Mouse (Mus musculus) embryonic facial prominence, embryonic 14.5 days (tissue): ENCODE measurements around the gene Zfp148. TPM values are rescaled to one million over a fixed set of nuclear protein-coding genes. Genes with fewer than 3 reads are reported as not detected.
A peak's percentile ranks its signal among the peaks of the same experiment; 100 is the strongest.

Experiments used
- ATAC-seq: fragments of 200-750 bp; cut with Nextera tagmentation; 2 replicates; pipeline ENCODE4 v1.8.0; 2017; ENCODE audit warnings: low read depth, moderate number of reproducible peaks, moderate TSS enrichment
- DNase-seq: peaks from one replicate; pipeline ENCODE4 v3.0.0-alpha.2; 2015; ENCODE audit warnings: low spot score
- H3K27ac ChIP-seq: fragments of 300-500 bp; sonication (generic); replicated peaks from 2 replicates; pipeline ENCODE4 v1.5.1; 2014; ENCODE audit warnings: low read depth, mild to moderate bottlenecking, low read length, moderate library complexity
- H3K27me3 ChIP-seq: fragments of 300-500 bp; sonication (generic); replicated peaks from 2 replicates; pipeline ENCODE4 v1.6.1; 2014; ENCODE audit warnings: low read length; ENCODE audit not compliant: control insufficient read depth, insufficient read depth
- H3K36me3 ChIP-seq: fragments of 300-500 bp; sonication (generic); 2 replicates; pipeline ENCODE4 v1.6.1; 2014; ENCODE audit warnings: low read length, mixed read lengths; ENCODE audit not compliant: control insufficient read depth, insufficient read depth
- H3K4me1 ChIP-seq: fragments of 300-500 bp; sonication (generic); 2 replicates; pipeline ENCODE4 v1.6.1; 2014; ENCODE audit warnings: antibody characterized with exemption, low read length; ENCODE audit not compliant: control insufficient read depth, insufficient read depth
- H3K4me2 ChIP-seq: fragments of 300-500 bp; sonication (generic); 2 replicates; pipeline ENCODE4 v1.6.1; 2014; ENCODE audit warnings: low read depth, mild to moderate bottlenecking, low read length, moderate library complexity, mixed read lengths
- H3K4me3 ChIP-seq: fragments of 300-500 bp; sonication (generic); 2 replicates; pipeline ENCODE4 v1.5.1; 2014; ENCODE audit warnings: low read depth, mild to moderate bottlenecking, low read length
- H3K9ac ChIP-seq: fragments of 300-500 bp; sonication (generic); 2 replicates; pipeline ENCODE4 v1.6.1; 2014; ENCODE audit warnings: low read depth, mild to moderate bottlenecking, low read length, moderate library complexity, mixed read lengths
- H3K9me3 ChIP-seq: fragments of 300-500 bp; sonication (generic); 2 replicates; pipeline ENCODE4 v1.6.1; 2016; ENCODE audit warnings: low read length; ENCODE audit not compliant: control insufficient read depth
- WGBS: fragments of 180-500 bp; shearing (Covaris S2); extraction: QIAGEN DNeasy Blood & Tissue Kit; methylation state at CpG from one replicate; pipeline ENCODE4 v1.1.7; 2014; 5-methylcytosine and 5-hydroxymethylcytosine counted together
- polyA plus RNA-seq: library from polyadenylated mRNA; unstranded; fragments of >200 nt; fragmentation: Nextera tagmentation; extraction: Ambion mirVana; gene quantifications from 2 replicates; pipeline ENCODE4 v1.2.1, GENCODE M21; 2014

Gene Zfp148
- polyA plus RNA-seq, 1 experiment from 2014 or later, result 51.8 TPM

DNA sequence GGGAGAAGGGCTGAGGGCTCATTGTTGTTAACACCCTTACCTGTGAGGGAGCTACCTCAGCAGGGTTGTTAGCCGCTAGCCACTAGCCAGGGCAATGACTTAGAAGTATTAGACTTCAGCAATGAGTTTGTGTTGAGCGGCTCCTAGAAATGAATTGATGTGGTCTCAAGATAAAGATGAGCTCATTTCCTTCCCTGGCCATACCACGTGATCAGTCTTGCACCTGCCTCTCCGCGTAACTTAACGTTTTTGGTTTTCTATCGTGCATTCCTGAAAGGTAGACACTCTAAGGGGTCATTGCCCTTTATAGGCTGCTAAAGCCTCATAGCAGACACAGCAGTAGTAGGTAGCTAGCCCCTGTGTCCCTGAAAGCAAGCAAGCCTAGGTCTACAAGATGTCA lies 37.0 kb upstream of the Zfp148 start:
- Histone ChIP-seq H3K4me2 (no peak overlapping the region), H3K9ac (no peak overlapping the region), H3K36me3 (no peaks in the 10 kb centered on the region), H3K27ac (no peak overlapping the region), H3K4me1 (0 out of 2 replicates have a peak, but pooled peaks cover 5% of the 10 kb centered on the region), H3K27me3 (no peaks in the 10 kb centered on the region), H3K9me3 (no peaks in the 10 kb centered on the region), H3K4me3 (no peak overlapping the region)
- ATAC-seq, result no peak
- DNase-seq, result no peak
- WGBS, result 85% methylated on average over 7 of the region's 7 CpGs

GRCm38 (mm10) chr16:33344379-33344778 lies 36.3 kb upstream of the Zfp148 start:
- no peaks in the 10 kb centered on the region for H3K9me3 ChIP-seq
- H3K27me3 ChIP-seq, result no peaks in the 10 kb centered on the region
- WGBS, result 47% methylated on average over 9 of the region's 9 CpGs
- no peak overlapping the region for H3K27ac ChIP-seq
- ATAC-seq, result no peak; the same call in 1 of the 2 replicates
- DNase-seq, result peak; percentile 59
- H3K4me2 ChIP-seq, result peak overlapping the region; percentile 1; the same call in 1 of the 2 replicates
- H3K9ac ChIP-seq, result no peak overlapping the region
- H3K4me3 ChIP-seq, result no peak overlapping the region
- no peaks in the 10 kb centered on the region for H3K36me3 ChIP-seq
- H3K4me1 ChIP-seq, result 0 out of 2 replicates have a peak, but pooled peaks cover 5% of the 10 kb centered on the region

- Histone ChIP-seq H3K9me3 (no peaks in the 10 kb centered on the region), H3K9ac (no peak overlapping the region), H3K4me1 (0 out of 2 replicates have a peak, but pooled peaks cover 5% of the 10 kb centered on the region), H3K27ac (no peak overlapping the region), H3K27me3 (no peaks in the 10 kb centered on the region), H3K4me2 (peak overlapping the region; percentile 1; the same call in 1 of the 2 replicates), H3K36me3 (no peaks in the 10 kb centered on the region), H3K4me3 (no peak overlapping the region)
- DNase-seq (no peak), ATAC-seq (no peak; the same call in 1 of the 2 replicates)
- 83% methylated on average over 4 of the region's 4 CpGs for WGBS
Measured at GRCm38 (mm10) chr16:33344875-33345274, 35.8 kb upstream of the Zfp148 start.

DNA sequence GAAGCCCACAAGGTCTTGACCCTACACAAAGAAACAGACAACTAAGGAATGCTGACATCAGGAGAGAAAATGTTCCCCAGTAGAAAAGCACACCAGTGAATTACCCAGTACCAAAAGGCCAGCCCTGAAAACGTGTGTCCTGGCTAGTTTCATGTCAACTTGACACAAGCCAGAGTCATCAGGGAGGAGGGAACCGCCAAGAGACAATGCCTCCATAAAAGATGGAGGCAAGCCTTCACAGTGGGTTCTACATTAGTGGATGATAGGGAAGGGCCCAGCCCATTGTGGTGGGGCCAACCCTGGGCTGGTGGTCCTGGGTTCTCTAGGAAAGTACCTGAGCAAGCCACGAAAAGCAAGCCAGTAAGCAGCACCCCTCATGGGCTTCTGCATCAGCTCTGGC lies 34.3 kb upstream of the Zfp148 start:
- 56% methylated on average over 3 of the region's 3 CpGs for WGBS
- Histone ChIP-seq H3K4me3 (no peak overlapping the region), H3K4me1 (0 out of 2 replicates have a peak, but pooled peaks cover 5% of the 10 kb centered on the region), H3K4me2 (no peak overlapping the region), H3K9me3 (no peaks in the 10 kb centered on the region), H3K27ac (no peak overlapping the region), H3K9ac (no peak overlapping the region), H3K27me3 (no peaks in the 10 kb centered on the region), H3K36me3 (no peaks in the 10 kb centered on the region)
- ATAC-seq (no peak), DNase-seq (no peak)

- Histone ChIP-seq H3K4me1 (0 out of 2 replicates have a peak, but pooled peaks cover 5% of the 10 kb centered on the region), H3K27me3 (no peaks in the 10 kb centered on the region), H3K27ac (no peak overlapping the region), H3K36me3 (no peaks in the 10 kb centered on the region), H3K9ac (no peak overlapping the region), H3K4me2 (no peak overlapping the region), H3K9me3 (no peaks in the 10 kb centered on the region), H3K4me3 (no peak overlapping the region)
- peak; percentile 52 for DNase-seq
- ATAC-seq, result no peak
- 44% methylated on average over 5 of the region's 5 CpGs for WGBS
Measured at GRCm38 (mm10) chr16:33347134-33347533, 33.5 kb upstream of the Zfp148 start.

- Histone ChIP-seq H3K27ac (no peak overlapping the region), H3K27me3 (no peaks in the 10 kb centered on the region), H3K4me3 (no peak overlapping the region), H3K4me2 (no peak overlapping the region), H3K4me1 (no peaks in the 10 kb centered on the region), H3K36me3 (no peaks in the 10 kb centered on the region), H3K9ac (no peak overlapping the region), H3K9me3 (no peaks in the 10 kb centered on the region)
- ATAC-seq (no peak), DNase-seq (no peak)
- WGBS, result 76% methylated on average over 6 of the region's 6 CpGs
Measured at GRCm38 (mm10) chr16:33357805-33358204, 22.8 kb upstream of the Zfp148 start.

DNA sequence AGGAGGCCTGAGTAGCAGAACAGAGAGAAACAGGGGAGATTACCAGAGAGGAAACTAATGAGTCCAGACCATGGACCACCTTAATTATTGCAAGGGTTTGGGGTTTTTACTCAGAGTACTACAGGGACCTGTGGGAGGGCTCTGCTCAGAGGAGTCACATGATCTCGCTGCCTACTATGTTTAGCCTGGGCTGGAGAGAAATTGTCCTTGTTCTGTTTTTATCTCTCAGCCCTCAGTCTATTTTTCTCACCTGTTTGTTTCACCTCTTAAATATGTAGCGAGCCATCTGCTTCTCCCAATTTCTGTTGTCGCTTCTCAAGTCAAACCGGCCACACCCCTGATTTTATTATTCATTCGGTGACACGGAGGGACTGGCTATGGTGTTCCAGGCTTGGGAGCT lies 14.9 kb upstream of the Zfp148 start:
- Histone ChIP-seq H3K36me3 (no peaks in the 10 kb centered on the region), H3K9ac (no peak overlapping the region), H3K27ac (no peak overlapping the region), H3K27me3 (no peaks in the 10 kb centered on the region), H3K4me3 (no peak overlapping the region), H3K4me1 (no peaks in the 10 kb centered on the region), H3K4me2 (no peak overlapping the region), H3K9me3 (no peaks in the 10 kb centered on the region; the same call in 1 of the 2 replicates)
- 90% methylated on average over 6 of the region's 6 CpGs for WGBS
- ATAC-seq (no peak), DNase-seq (no peak)

GRCm38 (mm10) chr16:33368632-33369031 lies 12.0 kb upstream of the Zfp148 start:
- no peak overlapping the region for H3K4me2 ChIP-seq
- WGBS, result 68% methylated on average over 3 of the region's 3 CpGs
- no peaks in the 10 kb centered on the region for H3K27me3 ChIP-seq
- no peak overlapping the region for H3K9ac ChIP-seq
- H3K4me1 ChIP-seq, result no peaks in the 10 kb centered on the region
- no peak for DNase-seq
- no peaks in the 10 kb centered on the region for H3K36me3 ChIP-seq
- no peak overlapping the region for H3K4me3 ChIP-seq
- H3K9me3 ChIP-seq, result no peaks in the 10 kb centered on the region
- H3K27ac ChIP-seq, result no peak overlapping the region
- no peak for ATAC-seq

DNA sequence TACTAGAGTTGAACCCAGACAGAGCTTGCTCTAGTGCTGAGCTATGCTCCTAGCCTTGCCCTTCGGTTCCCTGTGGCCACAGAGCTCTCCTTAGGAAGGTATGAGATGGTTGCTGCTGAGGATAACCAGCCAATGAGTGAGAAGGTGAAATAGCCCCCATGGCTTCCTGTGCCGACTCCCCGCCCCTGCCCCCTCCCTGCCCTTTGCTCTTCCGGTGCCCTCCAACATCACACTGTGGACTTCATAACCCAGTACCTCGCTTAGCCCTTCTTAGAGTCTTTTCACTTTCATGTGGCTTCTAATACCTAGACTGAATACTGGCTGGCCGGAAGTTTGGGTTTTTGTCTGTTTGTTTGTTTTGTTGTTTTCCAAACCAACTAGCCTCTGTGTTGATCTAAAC lies 9.8 kb upstream of the Zfp148 start:
- no peaks in the 10 kb centered on the region for H3K36me3 ChIP-seq
- H3K4me3 ChIP-seq, result no peak overlapping the region
- H3K4me2 ChIP-seq, result no peak overlapping the region
- no peaks in the 10 kb centered on the region for H3K9me3 ChIP-seq
- no peak overlapping the region for H3K9ac ChIP-seq
- H3K27me3 ChIP-seq, result no peaks in the 10 kb centered on the region
- no peak overlapping the region for H3K27ac ChIP-seq
- no peaks in the 10 kb centered on the region for H3K4me1 ChIP-seq
- 34% methylated on average over 6 of the region's 6 CpGs for WGBS
- DNase-seq (no peak), ATAC-seq (no peak)
